Mouse (Mus musculus) lung, postnatal 0 days (tissue): ENCODE results near the gene Arl2. TPM values are rescaled to one million over a fixed set of nuclear protein-coding genes. Genes with fewer than 3 reads are reported as not detected.
A peak's percentile ranks its signal among the peaks of the same experiment; 100 is the strongest.
"Not testable (repeated sequence)": the region's sequence is repeated elsewhere in the genome, so short reads cannot be mapped to it uniquely, and the experiment has no call there.

Experiments
- ATAC-seq: fragments of 200-750 bp; cut with Nextera tagmentation; 2 replicates; pipeline ENCODE4 v1.8.0; 2017; ENCODE audit warnings: moderate library complexity
- DNase-seq: peaks from one replicate; pipeline ENCODE4 v3.0.0-alpha.2; 2016; ENCODE audit warnings: low spot score
- H3K27ac ChIP-seq: fragments of 300-500 bp; sonication (generic); 2 replicates; pipeline ENCODE4 v1.5.1; 2014; ENCODE audit warnings: antibody characterized with exemption, mild to moderate bottlenecking, low read length, mixed read lengths
- H3K27me3 ChIP-seq: fragments of 300-500 bp; sonication (generic); replicated peaks from 2 replicates; pipeline ENCODE4 v1.6.1; 2014; ENCODE audit warnings: low read length, mixed read lengths; ENCODE audit not compliant: insufficient read depth
- H3K36me3 ChIP-seq: fragments of 300-500 bp; sonication (generic); 2 replicates; pipeline ENCODE4 v1.6.1; 2014; ENCODE audit warnings: low read length, mixed read lengths; ENCODE audit not compliant: insufficient read depth
- H3K4me1 ChIP-seq: fragments of 300-500 bp; sonication (generic); 2 replicates; pipeline ENCODE4 v1.6.1; 2014; ENCODE audit warnings: antibody characterized with exemption, low read depth, low read length, mixed read lengths; ENCODE audit not compliant: insufficient read depth
- H3K4me2 ChIP-seq: fragments of 300-500 bp; sonication (generic); replicated peaks from 2 replicates; pipeline ENCODE4 v1.6.1; 2014; ENCODE audit warnings: low read depth, mild to moderate bottlenecking, low read length, moderate library complexity, mixed read lengths
- H3K4me3 ChIP-seq: fragments of 300-500 bp; sonication (generic); 2 replicates; pipeline ENCODE4 v1.5.1; 2014; ENCODE audit warnings: low read depth, low read length
- H3K9ac ChIP-seq: fragments of 300-500 bp; sonication (generic); replicated peaks from 2 replicates; pipeline ENCODE4 v1.6.1; 2014; ENCODE audit warnings: low read depth, mild to moderate bottlenecking
- H3K9me3 ChIP-seq: fragments of 300-500 bp; sonication (generic); 2 replicates; pipeline ENCODE4 v1.6.1; 2016; ENCODE audit warnings: low read length, mixed read lengths
- CTCF ChIP-seq: IDR thresholded peaks from 2 replicates; pipeline ENCODE4 v1.5.1; 2016; ENCODE audit warnings: antibody characterized with exemption, mild to moderate bottlenecking
- EP300 ChIP-seq: IDR thresholded peaks from 2 replicates; pipeline ENCODE4 v1.6.1; 2016; ENCODE audit warnings: antibody characterized with exemption, mild to moderate bottlenecking, control low read depth
- WGBS: fragments of 180-500 bp; shearing (Covaris S2); extraction: QIAGEN DNeasy Blood & Tissue Kit; methylation state at CpG from one replicate; pipeline ENCODE4 v1.1.7; 2014; 5-methylcytosine and 5-hydroxymethylcytosine counted together
- polyA plus RNA-seq: library from polyadenylated mRNA; unstranded; fragments of >200 nt; fragmentation: Nextera tagmentation; extraction: Ambion mirVana; gene quantifications from 2 replicates; pipeline ENCODE4 v1.2.1, GENCODE M21; 2015

The Arl2 gene
- polyA plus RNA-seq, 1 experiment from 2014 or later, result 64.6 TPM

DNA sequence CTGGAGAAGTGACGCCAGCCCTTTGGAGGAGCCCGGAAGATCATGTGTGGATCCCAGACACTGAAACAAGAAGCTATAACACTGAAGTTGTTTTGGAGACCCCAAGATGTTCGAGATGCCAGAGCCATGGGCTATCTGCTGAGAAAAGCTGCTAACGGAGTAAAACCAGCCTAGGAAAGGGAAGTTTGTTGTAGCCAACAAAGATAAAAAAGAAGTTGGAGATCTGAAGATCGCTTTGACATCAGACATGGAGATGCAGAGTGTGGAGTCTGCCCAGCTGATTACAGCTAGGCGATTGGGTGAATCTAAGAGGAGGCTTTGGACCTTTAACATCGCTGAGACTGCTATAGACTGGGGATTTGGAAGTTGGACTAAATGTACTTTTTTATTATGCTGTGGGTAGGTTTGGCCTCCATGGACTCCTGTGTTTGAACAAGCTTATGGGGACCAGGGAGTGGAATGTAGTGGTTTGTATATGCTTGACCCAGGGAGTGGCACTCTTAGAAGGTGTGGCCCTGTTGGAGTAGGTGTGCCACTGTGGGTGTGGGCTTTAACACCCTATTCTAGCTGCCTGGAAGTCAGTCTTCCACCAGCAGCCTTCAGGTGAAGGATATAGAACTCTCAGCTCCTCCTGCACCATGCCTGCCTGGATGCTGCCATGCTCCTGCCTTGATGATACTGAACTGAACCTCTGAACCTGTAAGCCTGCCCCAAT, 10.8 kb downstream of the Arl2 start:
- not testable (repeated sequence) for H3K4me3 ChIP-seq, H3K9me3 ChIP-seq, H3K27ac ChIP-seq, H3K4me2 ChIP-seq, H3K27me3 ChIP-seq, H3K9ac ChIP-seq, H3K4me1 ChIP-seq, H3K36me3 ChIP-seq
- DNase-seq, result peak; percentile 58
- peak; percentile 27 for ATAC-seq
- WGBS, result 64% methylated on average over 7 of the region's 7 CpGs
- TF ChIP-seq EP300, result peak; percentile 39

DNA sequence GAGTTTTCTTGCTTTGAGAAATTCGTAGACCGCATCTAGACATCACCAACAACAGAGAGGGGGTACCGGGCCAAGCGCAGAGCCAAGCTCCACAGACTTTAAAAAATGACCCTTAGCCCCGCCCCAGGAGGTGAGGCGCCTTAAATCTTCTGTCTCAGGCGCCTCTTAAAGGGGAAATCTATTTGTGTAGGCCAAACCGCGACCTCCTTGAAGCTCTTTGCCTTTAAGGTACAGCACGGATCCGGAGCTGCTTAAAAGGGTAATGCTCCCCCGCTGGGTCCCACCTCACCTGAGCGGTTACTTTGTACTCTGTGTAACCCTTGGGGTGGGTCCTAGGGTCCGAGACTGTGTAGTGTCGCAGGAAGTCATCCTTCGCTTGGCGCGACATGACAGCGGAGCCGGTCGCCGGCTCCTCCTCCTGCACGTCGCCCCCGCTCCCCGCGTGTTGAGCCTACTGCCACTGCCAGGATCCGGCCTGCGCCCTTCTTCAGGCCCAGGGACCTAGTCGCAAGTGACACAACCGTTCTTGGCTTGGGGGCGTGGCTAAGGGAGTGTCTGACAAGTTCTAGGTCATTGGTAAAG, 13.5 kb downstream of the Arl2 start, which contains the start of gene Snx15:
Gene Snx15, minus strand, starts transcription at position 545 of the 582 bp plus-strand sequence.
- WGBS, result under 1% methylated on average over 32 of the region's 32 CpGs

DNA sequence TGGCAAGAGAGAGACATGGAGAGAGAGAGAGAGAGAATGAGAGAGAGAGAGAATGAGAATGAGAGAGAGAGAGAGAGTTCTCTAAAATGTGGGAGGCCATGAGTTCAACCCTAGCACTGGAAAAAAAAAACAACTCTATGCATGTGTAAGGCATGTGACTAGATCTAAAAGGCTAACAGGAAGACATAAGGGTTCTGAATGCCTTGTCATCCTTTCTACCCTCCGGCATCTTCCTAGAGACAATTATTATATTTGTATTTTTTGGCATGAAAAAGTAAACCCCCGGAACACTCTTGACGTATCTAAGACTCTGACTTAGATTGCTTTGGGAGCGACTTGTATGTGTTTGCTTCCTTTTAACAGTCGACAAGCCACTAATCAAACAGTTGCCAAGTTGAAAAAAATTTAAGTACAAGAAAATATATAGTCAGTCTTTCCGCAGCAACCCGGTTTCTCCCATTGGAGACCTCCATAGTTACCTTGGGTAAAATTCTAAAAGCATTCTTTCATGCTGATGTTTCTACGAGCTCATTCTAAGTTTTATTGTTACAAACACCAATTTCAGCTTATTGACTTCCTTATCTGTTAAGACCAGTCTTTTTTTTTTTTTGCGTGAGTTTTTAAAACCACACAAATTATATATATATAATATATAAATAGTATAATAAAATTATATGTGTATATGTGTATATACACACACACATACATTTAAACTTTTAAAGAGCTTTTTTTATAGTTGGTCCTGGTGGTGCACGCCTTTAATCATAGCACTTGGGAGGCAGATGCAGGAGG, 14.4 kb downstream of the Arl2 start:
- Histone ChIP-seq H3K36me3 (no peaks in the 10 kb centered on the region), H3K9ac (peak overlapping the region; percentile 37; the same call in 1 of the 2 replicates)
- WGBS, result 63% methylated on average over 10 of the region's 10 CpGs

More for the DNA sequence above, 13.5 kb downstream of the Arl2 start, which contains the start of gene Snx15:
- Histone ChIP-seq H3K4me1 (no peaks in the 10 kb centered on the region), H3K4me3 (peak within 1 kb of the TSS; percentile 37), H3K27me3 (no peaks in the 10 kb centered on the region), H3K9ac (peak within 1 kb of the TSS; percentile 37), H3K27ac (peak within 1 kb of the TSS; percentile 86), H3K4me2 (peak within 1 kb of the TSS; percentile 54), H3K36me3 (no peaks in the 10 kb centered on the region), H3K9me3 (no peaks in the 10 kb centered on the region)
- DNase-seq, result peak; percentile 99
- ATAC-seq, result peak; percentile 95
- TF ChIP-seq CTCF (no peak; the same call in 1 of the 2 replicates), EP300 (0 out of 2 replicates have a peak, but pooled peaks have one; percentile 53)

DNA sequence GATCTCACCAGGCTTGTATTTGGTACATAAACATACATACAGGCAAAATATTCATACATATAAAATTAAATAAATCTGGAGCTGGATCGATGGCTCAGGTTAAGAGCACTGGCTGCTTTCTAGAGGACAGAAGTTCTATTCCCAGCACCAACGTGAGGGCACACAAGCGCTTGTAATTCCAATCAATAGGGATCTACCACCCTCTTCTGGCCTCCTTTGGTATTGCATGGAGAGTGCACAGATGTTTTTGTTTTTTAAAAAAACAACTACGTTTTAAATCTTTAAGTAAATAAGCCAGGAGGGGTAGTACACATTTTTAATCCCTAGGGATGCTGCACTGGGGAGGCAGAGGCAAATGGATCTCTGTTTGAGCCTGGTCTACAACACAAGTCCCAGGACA, 15.1 kb downstream of the Arl2 start:
- ATAC-seq (no peak), DNase-seq (peak; percentile 56)
- Histone ChIP-seq H3K4me2 (no peak overlapping the region), H3K9me3 (no peaks in the 10 kb centered on the region), H3K36me3 (no peaks in the 10 kb centered on the region), H3K9ac (no peak overlapping the region), H3K27me3 (no peaks in the 10 kb centered on the region), H3K4me3 (no peak overlapping the region), H3K27ac (no peak overlapping the region), H3K4me1 (no peaks in the 10 kb centered on the region)
- WGBS, result 27% methylated on average over 4 of the region's 4 CpGs
- TF ChIP-seq EP300, result peak; percentile 31; the same call in 1 of the 2 replicates
- TF ChIP-seq CTCF, result peak; percentile 81

More for the DNA sequence above, 14.4 kb downstream of the Arl2 start:
- Histone ChIP-seq H3K27me3 (no peaks in the 10 kb centered on the region), H3K4me3 (peak overlapping the region; percentile 37), H3K4me1 (no peaks in the 10 kb centered on the region), H3K9me3 (no peaks in the 10 kb centered on the region), H3K27ac (peak overlapping the region; percentile 86), H3K4me2 (peak overlapping the region; percentile 54)
- TF ChIP-seq EP300 (no peak), CTCF (no peak)
- DNase-seq (no peak), ATAC-seq (no peak)

- H3K36me3 ChIP-seq, result no peaks in the 10 kb centered on the region
- no peaks in the 10 kb centered on the region for H3K9me3 ChIP-seq
- no peaks in the 10 kb centered on the region for H3K4me1 ChIP-seq
- TF ChIP-seq CTCF, result no peak
- TF ChIP-seq EP300, result no peak
- no peaks in the 10 kb centered on the region for H3K27me3 ChIP-seq
- WGBS, result 58% methylated on average over 2 of the region's 2 CpGs
- H3K4me2 ChIP-seq, result no peak overlapping the region
- no peak for DNase-seq
- no peak overlapping the region for H3K9ac ChIP-seq
- no peak overlapping the region for H3K4me3 ChIP-seq
- no peak overlapping the region for H3K27ac ChIP-seq
- no peak for ATAC-seq
Observed at GRCm38 (mm10) chr19:6124898-6125297, 16.4 kb downstream of the Arl2 start.

DNA sequence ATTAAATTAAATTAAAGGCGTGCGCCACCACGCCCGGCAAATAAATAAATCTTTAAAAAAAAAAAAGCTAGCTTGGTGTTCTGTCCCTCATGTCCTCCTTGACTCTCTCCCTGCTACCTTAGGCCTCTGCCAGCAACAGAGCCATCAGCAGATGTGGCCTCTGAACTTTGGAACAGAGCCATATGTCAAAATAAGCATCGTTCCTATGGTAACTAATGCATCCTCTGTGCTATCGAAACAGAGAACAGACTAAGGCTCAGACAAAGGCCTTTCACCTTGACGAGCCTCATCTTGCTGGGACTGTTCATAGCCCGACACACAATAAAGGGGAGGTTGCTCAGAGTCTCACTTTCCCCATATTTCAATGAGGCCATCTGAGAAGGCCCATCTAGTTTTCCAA, 18.0 kb downstream of the Arl2 start:
- Histone ChIP-seq H3K9me3 (no peaks in the 10 kb centered on the region), H3K9ac (no peak overlapping the region), H3K36me3 (no peaks in the 10 kb centered on the region), H3K4me3 (no peak overlapping the region), H3K4me2 (no peak overlapping the region), H3K4me1 (no peaks in the 10 kb centered on the region), H3K27ac (no peak overlapping the region), H3K27me3 (no peaks in the 10 kb centered on the region)
- no peak for ATAC-seq
- TF ChIP-seq EP300 (no peak), CTCF (no peak)
- DNase-seq, result no peak
- 70% methylated on average over 8 of the region's 8 CpGs for WGBS
